Mouse (Mus musculus) small intestine, adult 2 months (tissue): ENCODE measurements around the gene Diaph3. TPM values are rescaled to one million over a fixed set of nuclear protein-coding genes. Genes with fewer than 3 reads are reported as not detected.
A peak's percentile ranks its signal among the peaks of the same experiment; 100 is the strongest.

Experiments used
- H3K27ac ChIP-seq: fragments of 200-500 bp; 2 replicates; pipeline ENCODE4 v1.5.1; 2012; ENCODE audit warnings: low read depth, low read length, control low read depth, inconsistent platforms; ENCODE audit not compliant: insufficient read depth
- H3K27me3 ChIP-seq: fragments of 200-500 bp; 2 replicates; pipeline ENCODE4 v1.6.1; 2012; ENCODE audit warnings: mild to moderate bottlenecking, moderate library complexity, low read length, inconsistent platforms; ENCODE audit not compliant: control insufficient read depth, insufficient read depth
- H3K36me3 ChIP-seq: fragments of 200-500 bp; 2 replicates; pipeline ENCODE4 v1.6.1; 2012; ENCODE audit warnings: mild to moderate bottlenecking, low read length, control low read depth, inconsistent platforms; ENCODE audit not compliant: control insufficient read depth, insufficient read depth
- H3K4me1 ChIP-seq: fragments of 200-500 bp; 2 replicates; pipeline ENCODE4 v1.6.1; 2012; ENCODE audit warnings: low read length, inconsistent platforms, mixed read lengths; ENCODE audit not compliant: control insufficient read depth, insufficient read depth, insufficient read length
- H3K4me3 ChIP-seq: fragments of 200-500 bp; 2 replicates; pipeline ENCODE4 v1.5.1; 2012; ENCODE audit warnings: low read depth, mild to moderate bottlenecking, control low read depth, inconsistent platforms, low read length, moderate library complexity
- CTCF ChIP-seq: fragments of 200-500 bp; IDR thresholded peaks from 2 replicates; pipeline ENCODE4 v1.5.1; 2012; ENCODE audit warnings: low read depth, mild to moderate bottlenecking, control low read depth, inconsistent platforms, low read length, moderate library complexity, mixed read lengths; ENCODE audit not compliant: insufficient replicate concordance, insufficient read length; ENCODE audit errors: extremely low read depth
- POLR2A ChIP-seq: fragments of 200-500 bp; IDR thresholded peaks from 2 replicates; pipeline ENCODE4 v1.6.1; 2012; ENCODE audit warnings: low read depth, mild to moderate bottlenecking, control low read depth, inconsistent platforms, low read length, moderate library complexity
- WGBS: fragments of 180-500 bp; shearing (Covaris S2); methylation state at CpG from one replicate; pipeline ENCODE4 v1.1.7; 2018; 5-methylcytosine and 5-hydroxymethylcytosine counted together
- polyA plus RNA-seq: library from polyadenylated mRNA; depleted of rRNA; stranded (reverse); fragments of >200 nt; gene quantifications from 2 replicates; pipeline ENCODE4 v1.2.3, GENCODE M21; 2012

Gene Diaph3
- polyA plus RNA-seq, 1 experiment: 0.29 TPM

GRCm38 (mm10) chr14:87145351-87145750 is 4.3 kb upstream of the Diaph3 start:
- 84% methylated on average over 3 of the region's 3 CpGs for WGBS

DNA sequence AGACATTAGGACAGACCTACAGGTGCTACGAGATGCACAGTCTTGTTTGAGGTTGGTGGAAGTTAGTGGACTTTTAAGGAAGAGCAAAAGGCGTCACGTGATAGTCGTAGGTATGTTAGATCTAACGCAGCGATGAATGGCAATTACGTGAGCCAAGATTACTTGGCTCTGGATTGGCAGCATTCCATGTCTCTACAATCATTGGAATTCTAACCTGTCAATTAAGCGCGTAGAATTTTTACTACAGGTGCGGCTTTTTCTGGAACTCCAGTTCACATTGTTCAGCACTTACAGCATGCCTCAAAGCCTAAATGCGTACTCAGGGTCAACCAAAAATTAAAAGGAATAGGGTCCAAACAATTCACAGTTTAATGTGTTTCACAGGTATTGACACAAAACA is 742 bp upstream of the Diaph3 start:
- TF ChIP-seq POLR2A (no peak), CTCF (no peak)
- whole genome bisulfite sequencing: 30% methylated on average over 11 of the region's 11 CpGs
- Histone ChIP-seq H3K27ac (peak overlapping the region; percentile 29), H3K27me3 (no peaks in the 10 kb centered on the region), H3K4me1 (no peaks in the 10 kb centered on the region), H3K36me3 (no peaks in the 10 kb centered on the region), H3K4me3 (no peak overlapping the region)

More at GRCm38 (mm10) chr14:87145351-87145750, 4.3 kb upstream of the Diaph3 start:
- Histone ChIP-seq H3K4me3 (no peak overlapping the region), H3K4me1 (no peaks in the 10 kb centered on the region), H3K27ac (no peak overlapping the region), H3K27me3 (no peaks in the 10 kb centered on the region), H3K36me3 (no peaks in the 10 kb centered on the region)
- TF ChIP-seq POLR2A (no peak), CTCF (no peak)

DNA sequence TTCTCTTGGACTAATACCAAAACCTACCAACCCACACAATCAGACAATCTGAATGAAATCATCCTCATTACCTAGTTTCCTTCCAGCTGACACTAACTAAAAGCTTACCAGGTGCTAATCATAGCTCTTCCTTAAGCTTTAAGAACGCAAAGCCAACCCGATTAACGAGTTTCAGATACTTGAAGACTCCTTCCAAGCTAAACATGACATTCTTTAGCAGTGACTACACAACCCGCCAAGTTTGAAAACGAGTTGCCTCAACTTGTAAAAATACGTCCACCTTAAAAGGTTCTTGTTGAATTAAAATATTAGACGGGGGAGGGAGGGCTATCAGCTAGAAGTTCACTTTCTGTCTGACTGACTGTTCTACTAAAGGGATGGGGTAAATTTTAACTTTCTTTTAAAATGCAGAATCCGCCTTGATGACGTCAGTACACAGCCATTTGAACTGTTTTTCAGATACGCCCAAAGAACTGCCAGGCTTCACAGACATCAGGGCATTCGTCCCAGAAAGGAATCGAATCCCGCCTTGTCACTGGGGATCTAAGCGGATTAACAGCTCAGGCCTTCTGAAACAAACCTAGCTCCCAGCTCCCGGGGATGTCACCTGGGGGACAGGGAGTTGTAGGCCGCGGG is 590 bp downstream of the Diaph3 start:
- no peaks in the 10 kb centered on the region for H3K36me3 ChIP-seq
- peak overlapping the region; percentile 90 for H3K4me3 ChIP-seq
- H3K27me3 ChIP-seq: no peaks in the 10 kb centered on the region
- no peaks in the 10 kb centered on the region for H3K4me1 ChIP-seq
- WGBS: under 1% methylated on average over 17 of the region's 17 CpGs
- no peak overlapping the region for H3K27ac ChIP-seq
- no peak for TF ChIP-seq CTCF
- TF ChIP-seq POLR2A: 0 out of 2 replicates have a peak, but pooled peaks have one; percentile 24

DNA sequence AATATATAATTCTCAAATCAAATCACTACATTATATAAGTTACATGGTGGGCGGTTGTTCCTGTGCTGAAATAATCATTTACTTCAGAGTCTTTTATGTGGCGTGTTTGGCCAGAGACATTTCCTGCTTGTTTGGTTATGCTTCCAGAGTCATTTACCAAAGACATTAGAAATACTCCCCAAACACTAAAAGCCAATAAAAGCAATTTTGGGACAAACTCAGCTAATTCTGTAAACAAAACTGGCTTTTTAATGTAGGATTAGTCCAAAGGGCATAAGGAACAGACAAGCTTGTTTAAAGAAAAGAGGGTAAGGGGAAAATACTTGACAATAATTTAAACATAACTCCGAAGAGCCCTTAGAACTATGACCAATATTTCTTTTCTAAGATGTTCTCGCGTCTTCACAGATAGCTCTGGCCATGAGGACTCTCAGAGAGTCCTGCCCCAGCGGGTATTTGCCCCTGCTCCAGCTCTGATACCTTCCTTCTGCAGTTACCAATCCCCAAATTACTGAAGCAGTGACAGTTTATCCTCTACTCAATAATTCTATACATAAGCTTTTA is 14.9 kb downstream of the Diaph3 start:
- no peak overlapping the region for H3K27ac ChIP-seq
- no peaks in the 10 kb centered on the region for H3K27me3 ChIP-seq
- WGBS: 76% methylated on average over 6 of the region's 6 CpGs
- H3K36me3 ChIP-seq: no peaks in the 10 kb centered on the region
- H3K4me1 ChIP-seq: no peaks in the 10 kb centered on the region
- TF ChIP-seq CTCF (no peak), POLR2A (no peak)
- H3K4me3 ChIP-seq: no peak overlapping the region

DNA sequence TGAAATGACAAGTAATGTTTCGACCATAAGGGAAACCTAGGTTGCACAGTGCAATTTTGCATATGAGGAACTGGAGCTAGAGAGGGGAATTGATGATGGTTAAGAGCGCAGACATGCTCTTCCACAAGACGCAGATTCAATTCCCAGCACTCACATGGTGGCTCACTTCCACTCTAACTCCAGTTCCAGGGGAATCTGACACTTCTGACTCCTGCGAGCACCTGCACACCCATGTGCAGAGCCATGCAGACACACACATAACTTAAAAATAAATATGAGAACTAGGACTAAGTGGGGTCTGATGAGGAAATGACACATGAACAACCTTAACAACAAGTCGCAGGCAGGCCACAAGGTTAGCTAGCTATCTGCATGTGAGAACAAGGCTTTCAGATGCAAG is 15.5 kb downstream of the Diaph3 start:
- WGBS: 80% methylated on average over 5 of the region's 5 CpGs
- Histone ChIP-seq H3K27ac (no peak overlapping the region), H3K4me1 (no peaks in the 10 kb centered on the region), H3K36me3 (no peaks in the 10 kb centered on the region), H3K4me3 (no peak overlapping the region), H3K27me3 (no peaks in the 10 kb centered on the region)
- TF ChIP-seq POLR2A (no peak), CTCF (no peak)

- H3K4me3 ChIP-seq: no peak overlapping the region
- no peaks in the 10 kb centered on the region for H3K36me3 ChIP-seq
- no peaks in the 10 kb centered on the region for H3K4me1 ChIP-seq
- WGBS: 96% methylated on average over 15 of the region's 15 CpGs
- no peaks in the 10 kb centered on the region for H3K27me3 ChIP-seq
- H3K27ac ChIP-seq: no peak overlapping the region
- no peak for TF ChIP-seq CTCF
- TF ChIP-seq POLR2A: no peak
These were observed 17.9 kb downstream of the Diaph3 start for GRCm38 (mm10) chr14:87123091-87123490.

GRCm38 (mm10) chr14:87121868-87122267 is 19.2 kb downstream of the Diaph3 start:
- TF ChIP-seq CTCF (no peak), POLR2A (no peak)

More at GRCm38 (mm10) chr14:87121868-87122267, 19.2 kb downstream of the Diaph3 start:
- H3K4me1 ChIP-seq: no peaks in the 10 kb centered on the region
- no peak overlapping the region for H3K27ac ChIP-seq
- 43% methylated on average over 6 of the region's 6 CpGs for WGBS
- no peaks in the 10 kb centered on the region for H3K36me3 ChIP-seq
- no peaks in the 10 kb centered on the region for H3K27me3 ChIP-seq
- no peak overlapping the region for H3K4me3 ChIP-seq
